Mouse (Mus musculus) heart, postnatal 0 days (tissue): ENCODE data around the gene Siae.

Experiments
- CTCF ChIP-seq: IDR thresholded peaks from 2 replicates; pipeline ENCODE4 v1.5.1; 2016; ENCODE audit warnings: antibody characterized with exemption, control low read depth, low read depth
- EP300 ChIP-seq: IDR thresholded peaks from 2 replicates; pipeline ENCODE4 v1.6.1; 2016; ENCODE audit warnings: antibody characterized with exemption, low read depth

- TF ChIP-seq EP300 (no peak), CTCF (no peak)
These were observed 13.2 kb downstream of the Siae start for GRCm38 (mm10) chr9:37568605-37569214.
